Mouse (Mus musculus): ENCODE data around the gene Mtrf1.
"Not testable (repeated sequence)": the region's sequence is repeated elsewhere in the genome, so short reads cannot be mapped to it uniquely, and the experiment has no call there.

Gene Mtrf1

GRCm38 (mm10) chr14:79397321-79398122, at the start of gene Mtrf1:
Mtrf1 (plus strand) TSS chr14:79397772.
- DNase-seq (ENCODE audit: low read depth, low spot score) = peak; percentile 71

DNA sequence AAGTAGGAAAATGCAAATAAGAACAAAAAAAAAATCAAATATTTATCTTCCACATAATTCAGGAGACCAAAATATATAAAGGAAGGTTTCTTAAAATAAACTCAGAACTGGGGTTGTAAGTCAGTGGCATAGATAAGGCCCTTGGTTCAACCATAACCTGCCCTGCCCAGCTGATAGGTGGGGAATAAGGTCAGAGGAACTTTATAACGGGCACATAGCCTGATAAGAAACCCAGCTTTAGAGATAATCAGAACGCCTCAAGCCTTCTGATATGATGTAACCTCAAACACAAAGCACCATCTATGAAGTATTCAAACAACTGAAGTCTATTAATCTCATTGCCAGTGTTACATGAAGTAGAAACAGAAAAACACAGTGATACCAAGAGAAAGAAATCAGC, 39.5 kb upstream of the Mtrf1 start:
- DNase-seq (ENCODE audit: low read depth, low spot score) = no peak

- DNase-seq (ENCODE audit: low read depth, low spot score) = no peak
Measured at GRCm38 (mm10) chr14:79377041-79377440, 20.5 kb upstream of the Mtrf1 start.

GRCm38 (mm10) chr14:79383120-79383519, 14.5 kb upstream of the Mtrf1 start:
- DNase-seq (ENCODE audit: low read depth, low spot score) = no peak

DNA sequence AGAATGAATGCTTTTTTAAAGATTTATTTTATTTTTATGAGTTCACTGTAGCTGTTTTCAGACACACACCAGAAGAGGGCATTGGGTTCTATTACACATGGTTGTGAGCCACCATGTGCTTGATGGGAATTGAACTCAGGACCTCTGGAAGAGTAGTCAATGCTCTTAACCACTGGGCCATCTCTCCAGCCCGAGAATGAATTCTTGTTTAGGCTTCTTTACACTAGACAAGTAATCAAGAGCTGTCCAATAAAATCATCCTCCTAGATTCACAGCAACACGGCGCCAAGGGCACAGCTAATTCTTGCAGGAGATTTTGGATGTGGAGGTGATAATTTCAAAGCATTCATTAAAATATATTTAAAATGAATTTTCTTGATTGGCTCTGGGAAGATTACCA, 9.3 kb upstream of the Mtrf1 start:
- DNase-seq (ENCODE audit: low read depth, low spot score) = no peak

- no peak for DNase-seq (ENCODE audit: low read depth, low spot score)
Measured at GRCm38 (mm10) chr14:79389438-79390264, 7.9 kb upstream of the Mtrf1 start.

DNA sequence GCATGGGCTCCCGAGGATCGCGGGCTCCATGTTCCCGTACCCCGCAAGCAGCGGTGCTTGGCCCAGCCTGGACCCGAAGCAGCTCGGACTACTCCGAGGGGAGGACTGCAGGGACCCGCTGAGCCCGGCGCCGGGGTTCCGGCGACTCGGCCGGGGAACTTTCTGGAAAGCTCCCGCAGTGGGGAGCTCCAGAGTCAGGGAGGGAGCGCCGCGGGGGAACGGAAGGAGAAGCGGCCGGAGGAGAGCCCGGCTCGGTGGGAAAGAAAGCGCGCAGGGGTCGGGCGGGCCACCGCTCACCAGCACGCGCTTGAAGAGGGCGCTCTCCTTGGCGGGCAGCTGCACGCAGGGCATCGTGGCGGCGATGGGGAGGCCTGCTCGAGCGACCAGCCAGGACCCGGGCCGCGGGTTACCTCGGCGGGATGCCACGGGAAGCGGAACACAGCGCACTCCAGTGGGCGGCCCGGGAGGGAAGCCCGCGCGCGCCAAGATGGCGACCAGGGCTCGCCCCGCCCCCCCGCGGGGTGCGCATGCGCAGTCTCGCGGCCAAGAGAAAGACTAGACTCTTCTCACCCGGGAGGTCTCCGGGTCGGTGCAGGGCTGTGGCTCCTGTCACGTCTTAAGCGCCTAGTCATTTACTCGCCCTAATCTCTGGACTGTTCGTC, 7.2 kb upstream of the Mtrf1 start, which contains the start of gene Naa16:
Gene Naa16 (minus strand): TSS at position 514 of the 662 bp plus-strand sequence.
- peak; percentile 86 for DNase-seq (ENCODE audit: low read depth, low spot score)

DNA sequence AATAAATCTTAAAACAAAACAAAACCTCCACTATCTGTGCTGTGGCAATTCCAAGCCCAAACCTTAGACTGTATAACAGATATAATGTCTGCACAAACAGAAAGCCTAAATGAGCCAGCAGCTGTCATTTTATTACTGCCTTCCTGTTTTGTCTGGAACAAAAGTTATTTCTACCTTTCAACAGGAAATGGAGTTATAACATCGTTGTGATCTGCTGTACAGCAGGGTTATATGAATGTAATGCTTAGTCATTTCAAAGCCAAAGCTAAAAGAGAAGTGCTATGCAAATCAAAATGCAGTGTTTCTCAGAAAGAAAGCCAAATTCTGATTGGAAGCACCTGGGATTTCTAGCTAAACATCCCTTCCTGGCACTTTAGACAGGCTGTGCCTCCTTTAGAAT, 4.3 kb upstream of the Mtrf1 start:
- peak; percentile 8 for DNase-seq (ENCODE audit: low read depth, low spot score)

DNA sequence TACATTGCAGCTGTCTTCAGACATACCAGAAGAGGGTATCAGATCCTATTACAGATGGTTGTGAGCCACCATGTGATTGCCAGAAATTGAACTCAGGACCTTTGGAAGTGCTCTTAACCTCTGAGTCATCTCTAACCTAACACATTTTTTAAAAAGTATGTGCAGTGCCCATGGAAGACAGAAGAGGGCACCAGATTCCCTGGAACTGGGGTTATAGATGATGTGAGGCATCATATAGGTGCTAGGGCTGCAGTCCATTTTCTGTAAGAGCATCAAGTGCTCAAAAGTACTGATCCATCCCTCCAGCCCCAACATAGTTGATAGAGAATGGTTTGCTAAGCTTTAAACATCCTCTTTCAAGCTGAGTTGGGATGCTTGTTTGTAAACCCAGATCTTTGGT, 3.0 kb upstream of the Mtrf1 start:
- peak; percentile 86 for DNase-seq (ENCODE audit: low read depth, low spot score)

DNA sequence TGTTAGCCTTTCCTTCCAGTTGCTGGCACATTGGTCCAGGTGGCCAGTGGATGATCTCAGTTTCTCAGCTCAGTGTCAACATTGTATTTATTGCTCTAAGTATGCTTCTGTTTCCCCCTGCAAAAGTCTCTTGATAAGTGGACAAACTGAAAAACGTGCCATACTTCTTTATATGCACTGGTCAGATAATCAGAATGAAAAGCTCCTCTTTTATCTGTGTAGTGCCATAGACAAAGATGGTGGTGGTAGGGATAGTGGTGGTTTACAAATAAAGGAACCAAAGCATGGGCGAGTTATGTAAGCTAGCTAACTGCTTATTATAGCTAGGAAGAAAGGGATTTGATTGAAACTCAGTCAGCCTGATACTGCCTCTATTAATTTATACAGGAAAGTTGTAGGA, 10.1 kb downstream of the Mtrf1 start:
- no peak for DNase-seq (ENCODE audit: low read depth, low spot score)

GRCm38 (mm10) chr14:79409278-79409830, 11.8 kb downstream of the Mtrf1 start:
- no peak for DNase-seq (ENCODE audit: low read depth, low spot score)

GRCm38 (mm10) chr14:79410662-79411061, 13.1 kb downstream of the Mtrf1 start:
- DNase-seq (ENCODE audit: low read depth, low spot score) = peak; percentile 18

GRCm38 (mm10) chr14:79413121-79413520, 15.5 kb downstream of the Mtrf1 start:
- no peak for DNase-seq (ENCODE audit: low read depth, low spot score)

GRCm38 (mm10) chr14:79420083-79420685, 22.6 kb downstream of the Mtrf1 start:
- DNase-seq (ENCODE audit: low read depth, low spot score) = no peak

DNA sequence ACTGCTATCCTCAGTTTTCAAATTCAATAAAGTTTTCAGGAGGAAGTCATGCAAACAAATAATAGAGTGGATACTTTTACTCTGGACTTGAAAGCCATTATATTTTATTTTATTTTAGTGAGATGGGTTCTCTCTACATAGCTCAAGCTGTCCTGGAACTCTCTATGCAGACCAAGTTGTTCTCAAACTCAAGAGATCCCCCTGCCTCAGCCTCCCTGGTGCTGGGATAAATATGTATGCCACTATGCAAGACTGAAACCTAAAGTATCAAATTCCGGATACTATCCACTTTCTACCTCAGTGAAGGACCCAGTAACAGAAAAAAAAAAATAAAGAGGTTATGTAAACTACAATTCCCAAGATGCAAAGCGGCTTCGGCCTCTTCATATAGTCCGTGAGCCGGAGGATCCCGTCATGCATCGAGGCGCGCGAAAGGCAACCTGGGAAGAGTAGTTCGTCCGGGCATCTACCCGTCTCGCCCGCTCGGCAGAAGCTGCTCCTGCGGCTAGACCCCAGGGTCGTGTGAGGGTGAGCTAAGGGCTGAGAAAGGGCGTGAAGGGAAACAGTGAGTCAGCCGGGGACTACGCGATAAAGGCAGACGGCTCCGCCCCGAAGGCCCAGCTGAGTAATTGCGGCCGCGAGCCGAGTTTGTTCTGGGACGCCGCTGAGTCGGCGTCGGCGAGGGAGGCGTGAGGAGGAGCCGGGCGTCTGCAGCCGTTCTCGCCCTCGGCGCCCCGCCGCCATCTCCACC, 28.6 kb downstream of the Mtrf1 start, which contains the start of gene Kbtbd7:
Gene Kbtbd7 (plus strand): TSS at position 533 of the 751 bp plus-strand sequence.
- peak; percentile 75 for DNase-seq (ENCODE audit: low read depth, low spot score)

GRCm38 (mm10) chr14:79426730-79427365, 29.3 kb downstream of the Mtrf1 start:
- DNase-seq (ENCODE audit: low read depth, low spot score) = not testable (repeated sequence)

DNA sequence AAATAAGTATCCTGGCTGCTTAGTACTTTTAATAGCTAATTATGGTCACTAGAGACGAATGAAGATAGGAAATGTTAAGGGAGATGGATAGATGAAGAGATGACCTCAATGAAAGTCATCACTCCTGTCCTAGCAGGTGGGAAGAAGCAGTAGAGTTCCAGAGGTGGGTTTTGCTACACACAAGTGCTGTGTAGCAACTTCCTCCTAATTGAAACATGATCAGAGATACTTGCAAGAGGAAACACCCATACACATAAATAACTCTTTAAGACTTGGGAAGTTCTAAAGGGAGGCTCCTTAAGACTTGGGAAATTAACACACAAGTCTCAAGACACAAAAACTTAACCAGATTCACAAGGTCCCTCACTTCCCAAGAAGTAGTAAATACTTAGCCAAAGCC, 36.5 kb downstream of the Mtrf1 start:
- no peak for DNase-seq (ENCODE audit: low read depth, low spot score)

- DNase-seq (ENCODE audit: low read depth, low spot score) = no peak
Measured at GRCm38 (mm10) chr14:79440655-79441054, 43.1 kb downstream of the Mtrf1 start.

DNA sequence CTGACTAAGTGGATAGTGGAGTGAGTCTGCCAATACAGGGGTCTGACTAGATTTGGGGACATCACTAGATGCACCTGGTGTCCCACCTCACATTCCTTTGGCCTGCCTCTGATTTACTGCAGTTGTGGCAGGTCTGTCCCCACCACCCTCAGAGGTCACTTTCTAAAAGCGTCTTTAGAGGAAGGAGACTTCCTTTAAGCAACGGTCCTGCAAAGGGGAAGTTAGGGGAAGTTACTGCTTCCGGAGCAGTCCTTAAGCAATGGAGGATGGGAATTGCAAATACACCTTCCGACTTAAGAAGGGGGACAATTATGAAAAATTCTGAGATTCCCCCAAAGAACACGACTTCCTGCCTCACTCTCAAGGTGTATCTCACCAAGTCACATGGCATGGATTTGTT, 43.9 kb downstream of the Mtrf1 start:
- DNase-seq (ENCODE audit: low read depth, low spot score) = no peak

DNA sequence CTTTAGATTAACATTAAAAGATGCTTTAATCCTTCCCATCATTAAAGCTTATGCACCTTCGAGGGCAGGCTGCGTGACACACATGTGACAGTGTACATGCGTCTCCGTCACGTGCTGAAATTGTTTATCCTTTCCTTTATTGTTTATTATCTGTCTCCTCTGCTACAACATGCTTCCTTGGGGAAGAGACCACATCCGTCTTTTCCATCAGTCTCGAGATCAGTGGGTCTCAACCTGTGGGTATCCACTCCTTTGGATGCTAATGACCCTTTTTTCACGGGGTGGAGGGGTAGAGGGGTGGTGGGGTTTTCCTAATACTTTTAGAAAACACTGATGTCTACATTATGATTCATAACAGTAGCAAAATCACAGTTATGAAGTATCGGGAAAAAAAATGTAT, 47.0 kb downstream of the Mtrf1 start:
- DNase-seq (ENCODE audit: low read depth, low spot score) = no peak
